Mouse (Mus musculus) thymus, adult 2 months (tissue): ENCODE measurements around the gene Zfhx3.

Source experiments
- CTCF ChIP-seq: fragments of 200-500 bp; IDR thresholded peaks from 2 replicates; pipeline ENCODE4 v1.5.1; 2012; ENCODE audit warnings: mild to moderate bottlenecking, control low read depth, low read length, moderate library complexity, borderline replicate concordance; ENCODE audit not compliant: control insufficient read depth, poor library complexity, insufficient read depth; ENCODE audit errors: extremely low read depth
- POLR2A ChIP-seq: fragments of 200-500 bp; IDR thresholded peaks from 2 replicates; pipeline ENCODE4 v1.6.1; 2012; ENCODE audit warnings: mild to moderate bottlenecking, low read length, control low read depth, moderate library complexity; ENCODE audit not compliant: control insufficient read depth, poor library complexity, insufficient read depth; ENCODE audit errors: extremely low read depth

DNA sequence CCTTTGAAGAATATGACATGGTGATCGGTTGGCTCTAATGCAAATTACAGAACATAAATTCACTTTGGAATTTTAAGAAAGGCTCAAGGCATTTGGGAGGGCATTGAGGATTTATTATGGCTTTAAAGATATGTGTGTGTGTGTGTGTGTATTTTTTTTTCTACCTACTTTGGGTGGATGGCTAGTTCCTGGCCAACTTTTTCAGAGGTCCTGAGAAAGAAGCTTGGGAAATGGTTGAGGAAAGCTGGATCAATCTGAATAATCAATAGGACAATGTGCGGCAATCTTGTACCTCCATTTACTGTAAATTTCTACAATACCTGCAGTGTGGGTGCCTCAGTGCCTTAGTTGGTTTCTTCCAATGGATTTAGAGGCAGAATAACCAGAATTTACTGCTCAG lies 763.3 kb downstream of the Zfhx3 start:
- TF ChIP-seq POLR2A (no peak), CTCF (no peak)
